Mouse (Mus musculus) hindbrain, embryonic 15.5 days (tissue): ENCODE data around the gene Pp2d1. TPM values are rescaled to one million over a fixed set of nuclear protein-coding genes. Genes with fewer than 3 reads are reported as not detected.

Experiments used
- ATAC-seq: fragments of 200-750 bp; cut with Nextera tagmentation; 2 replicates; pipeline ENCODE4 v1.8.0; 2017; ENCODE audit warnings: low read depth, moderate number of reproducible peaks, moderate TSS enrichment; ENCODE audit not compliant: low FRiP score
- H3K27ac ChIP-seq: fragments of 300-500 bp; sonication (generic); replicated peaks from 2 replicates; pipeline ENCODE4 v1.5.1; 2015; ENCODE audit warnings: mild to moderate bottlenecking, inconsistent platforms
- H3K27me3 ChIP-seq: fragments of 300-500 bp; sonication (generic); 2 replicates; pipeline ENCODE4 v1.6.1; 2015; ENCODE audit warnings: control low read depth, inconsistent platforms
- H3K36me3 ChIP-seq: fragments of 300-500 bp; sonication (generic); 2 replicates; pipeline ENCODE4 v1.6.1; 2015; ENCODE audit warnings: control low read depth, inconsistent platforms
- H3K4me1 ChIP-seq: fragments of 300-500 bp; sonication (generic); replicated peaks from 2 replicates; pipeline ENCODE4 v1.6.1; 2015; ENCODE audit warnings: control low read depth, inconsistent platforms
- H3K4me2 ChIP-seq: fragments of 300-500 bp; sonication (generic); 2 replicates; pipeline ENCODE4 v1.6.1; 2015; ENCODE audit warnings: moderate library complexity, mild to moderate bottlenecking, inconsistent platforms
- H3K4me3 ChIP-seq: fragments of 300-500 bp; sonication (generic); 2 replicates; pipeline ENCODE4 v1.5.1; 2015; ENCODE audit warnings: mild to moderate bottlenecking, inconsistent platforms
- H3K9ac ChIP-seq: fragments of 300-500 bp; sonication (generic); 2 replicates; pipeline ENCODE4 v1.6.1; 2015; ENCODE audit warnings: inconsistent platforms
- H3K9me3 ChIP-seq: fragments of 300-500 bp; sonication (generic); 2 replicates; pipeline ENCODE4 v1.6.1; 2016; ENCODE audit warnings: control low read depth, inconsistent platforms
- WGBS: fragments of 180-500 bp; shearing (Covaris S2); methylation state at CpG from one replicate; pipeline ENCODE4 v1.1.7; 2015; 5-methylcytosine and 5-hydroxymethylcytosine counted together
- polyA plus RNA-seq: library from polyadenylated mRNA; unstranded; fragments of >200 nt; fragmentation: Nextera tagmentation; extraction: Ambion mirVana; gene quantifications from 2 replicates; pipeline ENCODE4 v1.2.1, GENCODE M21; 2015

Gene Pp2d1
- polyA plus RNA-seq, 1 experiment from 2014 or later = 0.35 TPM

GRCm38 (mm10) chr17:53559646-53560045 lies 20.4 kb upstream of the Pp2d1 start:
- Histone ChIP-seq H3K27ac (no peak overlapping the region), H3K4me3 (no peak overlapping the region), H3K27me3 (no peaks in the 10 kb centered on the region), H3K9ac (no peak overlapping the region), H3K4me1 (no peaks in the 10 kb centered on the region), H3K9me3 (no peaks in the 10 kb centered on the region), H3K4me2 (no peak overlapping the region), H3K36me3 (no peaks in the 10 kb centered on the region)
- ATAC-seq = no peak
- WGBS = 94% methylated on average over 5 of the region's 5 CpGs

DNA sequence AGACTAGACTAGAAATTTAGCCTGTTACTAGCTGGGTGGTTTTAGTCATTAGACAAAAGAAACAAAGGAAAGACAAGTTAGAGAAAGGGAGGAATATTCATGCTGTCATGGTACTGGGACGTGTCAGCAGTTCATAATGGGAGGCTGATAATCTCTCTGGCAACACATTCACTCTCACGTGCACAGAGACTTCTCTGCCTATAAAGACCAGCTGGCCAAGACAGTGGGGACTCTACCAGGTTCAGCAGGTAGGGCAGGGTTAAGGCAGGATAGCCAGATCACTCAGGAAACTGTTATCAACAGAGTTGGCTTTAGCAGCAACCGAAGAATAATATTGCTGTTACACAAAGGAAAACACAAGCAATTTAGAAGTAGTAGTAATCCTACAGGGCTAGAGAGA lies 18.2 kb upstream of the Pp2d1 start:
- Histone ChIP-seq H3K36me3 (no peaks in the 10 kb centered on the region), H3K9me3 (no peaks in the 10 kb centered on the region), H3K4me1 (no peaks in the 10 kb centered on the region), H3K4me3 (no peak overlapping the region), H3K27me3 (no peaks in the 10 kb centered on the region), H3K9ac (no peak overlapping the region), H3K27ac (no peak overlapping the region), H3K4me2 (no peak overlapping the region)
- 59% methylated on average over 3 of the region's 3 CpGs for WGBS
- no peak for ATAC-seq

DNA sequence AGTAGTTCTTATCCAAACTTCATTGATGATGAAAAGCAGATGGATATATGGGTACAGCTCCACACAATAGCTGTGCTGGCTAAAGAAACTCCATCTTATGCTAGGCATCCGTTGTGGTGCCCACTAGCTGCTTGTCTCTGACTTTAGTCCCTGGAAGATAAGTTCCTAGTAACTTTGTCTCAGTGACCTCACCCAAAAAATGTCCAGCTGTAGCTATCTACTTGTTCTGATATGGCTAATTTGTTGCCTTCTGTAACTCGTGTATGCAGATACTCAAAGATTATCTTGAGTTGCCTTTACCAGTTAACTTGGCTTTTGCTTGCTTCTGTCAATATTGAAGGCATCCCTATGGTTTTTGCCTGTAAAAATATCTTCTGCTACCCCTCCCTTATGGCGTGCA lies 15.6 kb upstream of the Pp2d1 start:
- Histone ChIP-seq H3K9me3 (no peaks in the 10 kb centered on the region), H3K27ac (no peak overlapping the region), H3K27me3 (no peaks in the 10 kb centered on the region), H3K36me3 (no peaks in the 10 kb centered on the region), H3K9ac (no peak overlapping the region), H3K4me1 (no peaks in the 10 kb centered on the region), H3K4me2 (no peak overlapping the region), H3K4me3 (no peak overlapping the region)
- no peak for ATAC-seq
- WGBS = 86% methylated on average over 3 of the region's 3 CpGs

GRCm38 (mm10) chr17:53554088-53554487 lies 14.8 kb upstream of the Pp2d1 start:
- no peaks in the 10 kb centered on the region for H3K36me3 ChIP-seq
- no peak for ATAC-seq
- no peaks in the 10 kb centered on the region for H3K4me1 ChIP-seq
- no peaks in the 10 kb centered on the region for H3K27me3 ChIP-seq
- H3K4me2 ChIP-seq = no peak overlapping the region
- H3K9me3 ChIP-seq = no peaks in the 10 kb centered on the region
- H3K27ac ChIP-seq = no peak overlapping the region
- 71% methylated on average over 4 of the region's 4 CpGs for WGBS
- no peak overlapping the region for H3K4me3 ChIP-seq
- no peak overlapping the region for H3K9ac ChIP-seq

- Histone ChIP-seq H3K27me3 (no peaks in the 10 kb centered on the region), H3K4me1 (no peaks in the 10 kb centered on the region), H3K27ac (no peak overlapping the region), H3K9me3 (no peaks in the 10 kb centered on the region), H3K4me3 (no peak overlapping the region), H3K36me3 (no peaks in the 10 kb centered on the region), H3K9ac (no peak overlapping the region), H3K4me2 (no peak overlapping the region)
- WGBS = 39% methylated on average over 8 of the region's 8 CpGs
- ATAC-seq = peak; percentile 38; the same call in 1 of the 2 replicates
These were observed 12.4 kb upstream of the Pp2d1 start for GRCm38 (mm10) chr17:53551306-53552299.

GRCm38 (mm10) chr17:53543591-53544324 lies 4.5 kb upstream of the Pp2d1 start:
- Histone ChIP-seq H3K4me1 (no peaks in the 10 kb centered on the region), H3K9me3 (no peaks in the 10 kb centered on the region), H3K4me2 (no peak overlapping the region), H3K27ac (no peak overlapping the region), H3K36me3 (no peaks in the 10 kb centered on the region), H3K4me3 (no peak overlapping the region), H3K9ac (no peak overlapping the region), H3K27me3 (no peaks in the 10 kb centered on the region)
- WGBS = 62% methylated on average over 9 of the region's 9 CpGs
- ATAC-seq = no peak

DNA sequence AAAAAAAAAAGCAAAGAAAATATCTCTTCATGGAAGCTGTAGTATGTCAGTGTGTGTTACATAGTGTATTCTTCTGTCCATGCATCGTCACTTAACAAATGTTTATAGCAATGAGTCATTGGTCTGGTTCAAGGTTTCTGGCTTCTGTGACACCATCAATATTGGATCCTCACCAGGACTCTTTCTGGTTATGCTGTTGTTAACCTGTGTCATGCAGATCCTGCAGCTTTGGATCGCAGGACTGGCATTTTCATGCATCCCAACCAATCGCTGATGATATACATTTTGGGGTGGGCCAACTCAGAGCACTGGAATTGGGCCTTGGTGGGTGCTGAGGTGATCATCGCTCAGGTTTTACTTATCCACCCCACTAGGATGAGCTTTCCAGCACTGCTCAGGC lies 3.3 kb upstream of the Pp2d1 start:
- Histone ChIP-seq H3K27ac (no peak overlapping the region), H3K4me3 (no peak overlapping the region), H3K9me3 (no peaks in the 10 kb centered on the region), H3K4me2 (no peak overlapping the region), H3K9ac (no peak overlapping the region), H3K4me1 (no peaks in the 10 kb centered on the region), H3K36me3 (no peaks in the 10 kb centered on the region), H3K27me3 (no peaks in the 10 kb centered on the region)
- ATAC-seq = no peak
- WGBS = 96% methylated on average over 4 of the region's 4 CpGs

DNA sequence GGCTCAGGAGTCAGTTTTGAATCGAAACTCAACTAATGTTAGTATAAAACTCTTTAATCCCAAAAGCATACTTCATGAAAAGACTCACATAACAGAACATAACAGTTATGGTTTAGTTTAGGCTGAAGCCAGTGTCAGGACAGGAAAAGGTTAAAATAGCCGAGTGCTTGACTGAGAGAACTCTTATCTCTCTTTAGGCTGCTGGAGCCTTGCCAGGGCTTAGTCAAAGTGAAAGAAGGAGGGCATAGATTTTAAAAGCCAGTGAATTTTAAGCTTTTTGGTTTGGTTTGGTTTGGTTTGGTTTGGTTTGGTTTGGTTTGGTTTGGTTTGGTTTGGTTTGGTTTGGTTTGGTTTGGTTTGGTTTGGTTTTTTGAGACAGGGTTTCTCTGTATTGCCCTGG lies 6.8 kb downstream of the Pp2d1 start:
- no peak for ATAC-seq

GRCm38 (mm10) chr17:53531160-53531559 lies 8.1 kb downstream of the Pp2d1 start:
- ATAC-seq = no peak
- H3K27ac ChIP-seq = no peak overlapping the region
- WGBS = 38% methylated on average over 2 of the region's 2 CpGs

More for the DNA sequence above, 6.8 kb downstream of the Pp2d1 start:
- Histone ChIP-seq H3K4me1 (no peaks in the 10 kb centered on the region), H3K27me3 (no peaks in the 10 kb centered on the region), H3K9ac (no peak overlapping the region), H3K4me2 (no peak overlapping the region), H3K36me3 (no peaks in the 10 kb centered on the region), H3K4me3 (no peak overlapping the region), H3K9me3 (no peaks in the 10 kb centered on the region), H3K27ac (no peak overlapping the region)
- WGBS = 81% methylated on average over 2 of the region's 2 CpGs

DNA sequence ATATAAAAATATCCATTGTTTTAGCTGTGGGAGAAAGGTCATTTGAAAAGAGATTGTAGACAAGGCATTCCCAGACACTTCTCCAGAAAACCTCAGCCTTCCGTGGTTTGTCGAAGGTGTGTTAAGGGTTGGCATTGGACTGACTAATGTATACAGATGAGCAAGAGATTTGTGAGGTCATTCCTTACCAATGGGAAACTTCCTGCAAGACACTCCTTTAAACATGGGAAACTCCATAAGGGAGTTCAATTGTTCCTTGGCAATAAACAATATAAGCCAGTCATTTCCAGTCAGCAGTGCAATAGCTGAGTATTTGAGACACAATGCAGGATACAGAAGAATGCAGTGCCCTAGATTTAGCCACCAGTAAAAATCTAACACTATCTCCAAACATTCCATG lies 11.2 kb downstream of the Pp2d1 start:
- Histone ChIP-seq H3K4me2 (no peak overlapping the region), H3K27me3 (no peaks in the 10 kb centered on the region), H3K36me3 (no peaks in the 10 kb centered on the region), H3K27ac (no peak overlapping the region), H3K9ac (no peak overlapping the region), H3K4me3 (no peak overlapping the region), H3K4me1 (no peaks in the 10 kb centered on the region), H3K9me3 (no peaks in the 10 kb centered on the region)
- no peak for ATAC-seq
- WGBS = 94% methylated on average over 2 of the region's 2 CpGs

More at GRCm38 (mm10) chr17:53531160-53531559, 8.1 kb downstream of the Pp2d1 start:
- H3K9ac ChIP-seq = no peak overlapping the region
- no peak overlapping the region for H3K4me3 ChIP-seq
- no peaks in the 10 kb centered on the region for H3K36me3 ChIP-seq
- no peaks in the 10 kb centered on the region for H3K4me1 ChIP-seq
- no peak overlapping the region for H3K4me2 ChIP-seq
- H3K27me3 ChIP-seq = no peaks in the 10 kb centered on the region
- H3K9me3 ChIP-seq = no peaks in the 10 kb centered on the region

- H3K36me3 ChIP-seq = 0 out of 2 replicates have a peak, but pooled peaks cover 2% of the 10 kb centered on the region
- no peak for ATAC-seq
These were observed 18.7 kb downstream of the Pp2d1 start for GRCm38 (mm10) chr17:53520509-53520908.

GRCm38 (mm10) chr17:53519364-53519763 lies 19.9 kb downstream of the Pp2d1 start:
- Histone ChIP-seq H3K4me3 (no peak overlapping the region), H3K27me3 (no peaks in the 10 kb centered on the region), H3K4me1 (no peaks in the 10 kb centered on the region), H3K9ac (no peak overlapping the region), H3K9me3 (no peaks in the 10 kb centered on the region), H3K36me3 (0 out of 2 replicates have a peak, but pooled peaks cover 5% of the 10 kb centered on the region), H3K27ac (no peak overlapping the region), H3K4me2 (no peak overlapping the region)
- no peak for ATAC-seq

More at GRCm38 (mm10) chr17:53520509-53520908, 18.7 kb downstream of the Pp2d1 start:
- H3K27ac ChIP-seq = no peak overlapping the region
- H3K27me3 ChIP-seq = no peaks in the 10 kb centered on the region
- H3K9ac ChIP-seq = no peak overlapping the region
- H3K4me2 ChIP-seq = no peak overlapping the region
- H3K9me3 ChIP-seq = no peaks in the 10 kb centered on the region
- no peak overlapping the region for H3K4me3 ChIP-seq
- no peaks in the 10 kb centered on the region for H3K4me1 ChIP-seq
